Mouse (Mus musculus): ENCODE results near the gene Slc38a7.
"Not testable (repeated sequence)": the region's sequence is repeated elsewhere in the genome, so short reads cannot be mapped to it uniquely, and the experiment has no call there.

Gene Slc38a7

GRCm38 (mm10) chr8:95807331-95807843 is 46.0 kb downstream of the Slc38a7 start, which contains the start of gene Cnot1:
Gene Cnot1 (minus strand): TSS chr8:95807464.
- peak; percentile 93 to 97 for DNase-seq

- peak; percentile 56 to 72 for DNase-seq
Observed at GRCm38 (mm10) chr8:95806461-95807191, 46.7 kb downstream of the Slc38a7 start.

GRCm38 (mm10) chr8:95805482-95805881 is 47.9 kb downstream of the Slc38a7 start:
- no peak for DNase-seq

GRCm38 (mm10) chr8:95802231-95802630 is 51.1 kb downstream of the Slc38a7 start:
- no peak for DNase-seq

GRCm38 (mm10) chr8:95801476-95802064 is 51.8 kb downstream of the Slc38a7 start:
- no peak for DNase-seq

- DNase-seq: no peak
Observed at GRCm38 (mm10) chr8:95800353-95800752, 53.0 kb downstream of the Slc38a7 start.

GRCm38 (mm10) chr8:95799891-95800290 is 53.4 kb downstream of the Slc38a7 start:
- no peak for DNase-seq

DNA sequence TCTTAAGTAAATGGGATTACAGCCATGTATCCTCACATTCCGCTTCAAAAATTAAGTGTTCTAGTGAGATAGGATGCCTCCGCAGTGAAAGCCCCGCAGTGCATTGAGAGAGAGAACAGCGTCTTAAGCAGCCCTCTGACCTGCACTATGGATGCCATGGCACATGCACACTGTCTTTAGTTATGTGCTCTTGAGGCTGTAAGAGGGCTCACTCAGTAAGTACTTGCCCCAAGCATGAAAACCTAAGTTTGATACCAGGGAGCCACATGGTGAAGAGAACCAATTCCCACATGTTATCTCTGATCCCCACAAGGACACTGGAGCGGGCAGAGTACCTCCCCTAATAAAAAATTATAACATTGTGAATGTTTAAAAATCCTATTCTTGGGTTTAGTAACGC is 54.2 kb downstream of the Slc38a7 start:
- DNase-seq: no peak

DNA sequence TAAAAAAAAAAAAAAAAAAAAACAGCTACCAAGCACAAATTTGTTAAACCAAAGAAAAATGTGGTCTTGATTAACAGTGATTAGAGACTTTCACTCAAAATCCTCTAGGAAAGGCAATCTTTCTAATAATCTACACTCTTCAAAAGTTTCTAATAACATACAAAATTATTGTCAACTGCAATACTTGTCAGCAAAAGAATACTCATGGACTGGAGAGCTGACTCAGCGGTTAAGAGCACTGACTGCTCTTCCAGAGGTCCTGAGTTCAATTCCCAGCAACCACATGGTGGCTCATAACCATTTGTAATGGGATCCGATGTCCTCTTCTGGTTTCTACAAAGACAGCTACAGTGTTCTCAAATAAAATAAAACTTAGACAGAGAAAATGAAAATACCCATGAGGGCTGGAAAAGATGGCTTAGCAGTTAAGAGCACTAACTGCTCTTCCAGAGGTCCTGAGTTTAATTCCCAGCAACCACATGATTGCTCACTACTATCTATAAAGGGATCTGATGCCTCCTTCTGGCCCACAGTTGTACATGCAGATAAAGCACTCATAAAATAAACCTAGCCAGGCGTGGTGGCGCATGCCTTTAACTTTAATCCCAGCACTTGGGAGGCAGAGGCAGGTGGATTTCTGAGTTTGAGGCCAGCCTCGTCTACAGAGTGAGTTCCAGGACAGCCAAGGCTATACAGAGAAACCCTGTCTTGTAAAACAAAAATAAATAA is 57.8 kb downstream of the Slc38a7 start:
- not testable (repeated sequence) for DNase-seq
